Mouse (Mus musculus): ENCODE data around the gene Ptx4. TPM values are rescaled to one million over a fixed set of nuclear protein-coding genes. Genes with fewer than 3 reads are reported as not detected.

Ptx4 gene
- polyA plus RNA-seq, 1 experiment, result not detected

- TF ChIP-seq USF1 (IDR thresholded peaks at IDR 0.05; ENCODE audit: low read depth) (no peak), MYOG (IDR thresholded peaks at IDR 0.05; ENCODE audit: control insufficient read depth, extremely low read depth, insufficient read length) (no peak), CEBPB (IDR thresholded peaks at IDR 0.05; ENCODE audit: low read depth) (no peak), MYOD1 (IDR thresholded peaks at IDR 0.05; ENCODE audit: control insufficient read depth, insufficient read length, low read depth) (no peak), FOSL1 (IDR thresholded peaks at IDR 0.05; ENCODE audit: insufficient read depth, low read length, poor library complexity, severe bottlenecking) (no peak), CTCF (IDR thresholded peaks at IDR 0.05; ENCODE audit: control insufficient read depth, insufficient read depth, insufficient read length) (no peak), MAX (IDR thresholded peaks at IDR 0.05) (no peak)
- Histone ChIP-seq H3K27me3 (ENCODE audit: control insufficient read depth, insufficient read depth, insufficient read length) (no peaks in the 10 kb centered on the region), H3K36me3 (ENCODE audit: control insufficient read depth, insufficient read depth) (no peaks in the 10 kb centered on the region), H3K79me3 (ENCODE audit: low read depth) (no peaks in the 10 kb centered on the region), H3K4me3 (ENCODE audit: insufficient read depth, poor library complexity, severe bottlenecking) (no peak overlapping the region), H3ac (ENCODE audit: control insufficient read depth, insufficient read length, low read depth) (no peak overlapping the region), H3K79me2 (ENCODE audit: control insufficient read depth, insufficient read depth) (no peaks in the 10 kb centered on the region)
These were observed 38.3 kb upstream of the Ptx4 start for GRCm38 (mm10) chr17:25082081-25082847.

- H3K79me3 ChIP-seq (ENCODE audit: low read depth), result no peaks in the 10 kb centered on the region
- no peaks in the 10 kb centered on the region for H3K36me3 ChIP-seq (ENCODE audit: control insufficient read depth, insufficient read depth)
- H3K27me3 ChIP-seq (ENCODE audit: control insufficient read depth, insufficient read depth, insufficient read length), result no peaks in the 10 kb centered on the region
- H3K4me3 ChIP-seq (ENCODE audit: insufficient read depth, poor library complexity, severe bottlenecking), result no peak overlapping the region
- no peaks in the 10 kb centered on the region for H3K79me2 ChIP-seq (ENCODE audit: control insufficient read depth, insufficient read depth)
- TF ChIP-seq CTCF (IDR thresholded peaks at IDR 0.05; ENCODE audit: control insufficient read depth, insufficient read depth, insufficient read length) (no peak), FOSL1 (IDR thresholded peaks at IDR 0.05; ENCODE audit: insufficient read depth, low read length, poor library complexity, severe bottlenecking) (no peak), MYOD1 (IDR thresholded peaks at IDR 0.05; ENCODE audit: control insufficient read depth, insufficient read length, low read depth) (no peak), CEBPB (IDR thresholded peaks at IDR 0.05; ENCODE audit: low read depth) (no peak), MAX (IDR thresholded peaks at IDR 0.05) (no peak), MYOG (IDR thresholded peaks at IDR 0.05; ENCODE audit: control insufficient read depth, extremely low read depth, insufficient read length) (no peak), USF1 (IDR thresholded peaks at IDR 0.05; ENCODE audit: low read depth) (no peak)
- H3ac ChIP-seq (ENCODE audit: control insufficient read depth, insufficient read length, low read depth), result no peak overlapping the region
These were observed 37.7 kb upstream of the Ptx4 start for GRCm38 (mm10) chr17:25082887-25083286.

DNA sequence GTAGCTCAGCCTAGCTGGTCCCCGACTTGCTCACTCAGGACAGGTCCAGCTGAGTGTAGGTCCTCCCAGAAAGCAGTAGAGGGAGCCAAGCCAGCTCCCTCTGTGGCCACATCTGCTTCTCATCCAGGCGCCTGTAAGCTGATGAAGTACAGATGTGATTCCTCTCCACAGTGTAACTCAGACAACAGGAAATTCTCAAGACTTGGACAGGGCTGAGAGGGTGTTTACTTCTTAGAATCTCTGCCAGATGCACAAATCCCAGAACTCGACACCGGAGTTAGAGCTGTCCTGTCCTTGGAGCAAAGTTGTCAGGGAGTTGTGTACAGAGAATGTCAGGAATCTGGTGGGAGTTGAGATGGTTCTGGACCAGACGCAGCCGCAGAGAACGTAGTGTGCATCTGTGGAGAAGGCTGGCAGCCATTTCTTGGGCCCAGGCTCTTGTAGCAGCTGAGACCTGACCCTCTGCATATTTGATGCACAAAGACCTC, 37.1 kb upstream of the Ptx4 start, which contains the start of gene Tmem204:
Gene Tmem204, minus strand, starts transcription at position 148 of the 488 bp plus-strand sequence.
- Histone ChIP-seq H3ac (ENCODE audit: control insufficient read depth, insufficient read length, low read depth) (no peak within 1 kb of the TSS), H3K79me3 (ENCODE audit: low read depth) (no peaks in the 10 kb centered on the region), H3K36me3 (ENCODE audit: control insufficient read depth, insufficient read depth) (no peaks in the 10 kb centered on the region), H3K27me3 (ENCODE audit: control insufficient read depth, insufficient read depth, insufficient read length) (no peaks in the 10 kb centered on the region), H3K79me2 (ENCODE audit: control insufficient read depth, insufficient read depth) (no peaks in the 10 kb centered on the region), H3K4me3 (ENCODE audit: insufficient read depth, poor library complexity, severe bottlenecking) (no peak within 1 kb of the TSS)
- TF ChIP-seq USF1 (IDR thresholded peaks at IDR 0.05; ENCODE audit: low read depth), result no peak
- no peak for TF ChIP-seq MYOD1 (IDR thresholded peaks at IDR 0.05; ENCODE audit: control insufficient read depth, insufficient read length, low read depth)
- TF ChIP-seq FOSL1 (IDR thresholded peaks at IDR 0.05; ENCODE audit: insufficient read depth, low read length, poor library complexity, severe bottlenecking), result no peak
- TF ChIP-seq CEBPB (IDR thresholded peaks at IDR 0.05; ENCODE audit: low read depth), result no peak
- TF ChIP-seq MAX (IDR thresholded peaks at IDR 0.05), result no peak
- no peak for TF ChIP-seq MYOG (IDR thresholded peaks at IDR 0.05; ENCODE audit: control insufficient read depth, extremely low read depth, insufficient read length)
- TF ChIP-seq CTCF (IDR thresholded peaks at IDR 0.05; ENCODE audit: control insufficient read depth, insufficient read depth, insufficient read length), result no peak

DNA sequence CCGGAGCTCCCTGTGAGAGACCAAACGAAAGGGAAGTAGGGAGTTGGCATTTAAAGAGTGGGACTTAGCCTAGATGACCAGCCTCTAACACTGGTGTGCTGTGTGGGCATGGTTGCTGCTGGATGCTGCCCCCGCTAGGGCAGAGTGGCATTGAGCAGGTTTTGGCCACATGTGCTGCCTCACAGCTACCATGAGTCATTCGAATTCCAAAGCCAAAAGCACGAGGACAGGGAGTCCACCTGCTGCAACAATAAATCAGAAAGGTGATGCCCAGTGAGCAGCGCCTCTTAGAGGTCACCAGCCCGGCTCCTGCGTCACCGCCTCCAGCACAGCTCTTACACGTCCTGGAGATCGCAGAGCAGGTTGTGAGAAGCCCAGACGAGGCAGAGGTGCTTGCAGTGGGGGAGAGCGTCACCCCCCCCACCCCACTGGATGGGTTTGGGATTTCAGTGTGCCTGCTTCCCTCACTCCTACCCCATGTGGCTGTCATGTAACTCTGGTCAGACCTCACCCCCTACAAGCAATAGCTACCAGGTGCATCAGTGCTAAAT, 35.6 kb upstream of the Ptx4 start:
- no peak overlapping the region for H3ac ChIP-seq (ENCODE audit: control insufficient read depth, insufficient read length, low read depth)
- H3K36me3 ChIP-seq (ENCODE audit: control insufficient read depth, insufficient read depth), result no peaks in the 10 kb centered on the region
- no peak for TF ChIP-seq CTCF (IDR thresholded peaks at IDR 0.05; ENCODE audit: control insufficient read depth, insufficient read depth, insufficient read length)
- TF ChIP-seq MYOD1 (IDR thresholded peaks at IDR 0.05; ENCODE audit: control insufficient read depth, insufficient read length, low read depth), result peak; percentile 93
- TF ChIP-seq MAX (IDR thresholded peaks at IDR 0.05), result peak; percentile 57
- H3K4me3 ChIP-seq (ENCODE audit: insufficient read depth, poor library complexity, severe bottlenecking), result no peak overlapping the region
- no peaks in the 10 kb centered on the region for H3K79me3 ChIP-seq (ENCODE audit: low read depth)
- no peaks in the 10 kb centered on the region for H3K79me2 ChIP-seq (ENCODE audit: control insufficient read depth, insufficient read depth)
- no peaks in the 10 kb centered on the region for H3K27me3 ChIP-seq (ENCODE audit: control insufficient read depth, insufficient read depth, insufficient read length)

DNA sequence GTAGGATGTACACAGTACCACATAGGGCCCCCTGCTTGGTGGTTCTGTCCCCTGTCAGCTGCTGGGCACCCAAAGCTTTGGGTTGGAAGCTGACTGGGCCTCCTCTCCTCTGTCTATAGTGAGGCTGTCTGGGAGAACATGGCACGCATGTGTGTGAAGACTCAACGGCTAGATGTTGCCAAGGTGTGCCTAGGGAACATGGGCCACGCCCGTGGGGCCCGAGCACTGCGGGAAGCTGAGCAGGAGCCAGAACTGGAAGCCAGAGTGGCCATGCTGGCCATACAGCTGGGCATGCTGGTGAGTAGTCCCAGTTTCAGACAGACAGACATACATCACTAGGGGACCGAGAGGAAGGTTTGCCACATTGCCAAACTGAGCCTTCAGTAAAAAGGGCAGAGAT, 33.8 kb upstream of the Ptx4 start:
- Histone ChIP-seq H3K27me3 (ENCODE audit: control insufficient read depth, insufficient read depth, insufficient read length) (no peaks in the 10 kb centered on the region), H3K36me3 (ENCODE audit: control insufficient read depth, insufficient read depth) (no peaks in the 10 kb centered on the region), H3K4me3 (ENCODE audit: insufficient read depth, poor library complexity, severe bottlenecking) (no peak overlapping the region), H3ac (ENCODE audit: control insufficient read depth, insufficient read length, low read depth) (no peak overlapping the region), H3K79me3 (ENCODE audit: low read depth) (no peaks in the 10 kb centered on the region), H3K79me2 (ENCODE audit: control insufficient read depth, insufficient read depth) (no peaks in the 10 kb centered on the region)
- no peak for TF ChIP-seq MYOD1 (IDR thresholded peaks at IDR 0.05; ENCODE audit: control insufficient read depth, insufficient read length, low read depth)
- no peak for TF ChIP-seq CTCF (IDR thresholded peaks at IDR 0.05; ENCODE audit: control insufficient read depth, insufficient read depth, insufficient read length)
- TF ChIP-seq CEBPB (IDR thresholded peaks at IDR 0.05; ENCODE audit: low read depth), result no peak
- no peak for TF ChIP-seq MYOG (IDR thresholded peaks at IDR 0.05; ENCODE audit: control insufficient read depth, extremely low read depth, insufficient read length)
- no peak for TF ChIP-seq MAX (IDR thresholded peaks at IDR 0.05)
- no peak for TF ChIP-seq FOSL1 (IDR thresholded peaks at IDR 0.05; ENCODE audit: insufficient read depth, low read length, poor library complexity, severe bottlenecking)
- no peak for TF ChIP-seq USF1 (IDR thresholded peaks at IDR 0.05; ENCODE audit: low read depth)

Data from C2C12 (cell line).